Mouse (Mus musculus) kidney, postnatal 0 days (tissue): Measurements from ENCODE around the gene Plppr3. TPM values are rescaled to one million over a fixed set of nuclear protein-coding genes. Genes with fewer than 3 reads are reported as not detected.

ENCODE experiments used
- ATAC-seq: fragments of 200-750 bp; cut with Nextera tagmentation; replicated peaks from 2 replicates; pipeline ENCODE4 v1.8.0; 2017; ENCODE audit warnings: low read depth, moderate number of reproducible peaks, moderate TSS enrichment, moderate library complexity; ENCODE audit not compliant: low FRiP score
- DNase-seq: peaks from one replicate; pipeline ENCODE4 v3.0.0-alpha.2; 2016; ENCODE audit warnings: low spot score
- H3K27ac ChIP-seq: fragments of 300-500 bp; sonication (generic); 2 replicates; pipeline ENCODE4 v1.5.1; 2014; ENCODE audit warnings: mild to moderate bottlenecking
- H3K27me3 ChIP-seq: fragments of 300-500 bp; sonication (generic); 2 replicates; pipeline ENCODE4 v1.6.1; 2014; ENCODE audit warnings: low read length, mixed read lengths; ENCODE audit not compliant: insufficient read depth
- H3K36me3 ChIP-seq: fragments of 300-500 bp; sonication (generic); 2 replicates; pipeline ENCODE4 v1.6.1; 2014; ENCODE audit warnings: low read length, mixed read lengths; ENCODE audit not compliant: insufficient read depth
- H3K4me1 ChIP-seq: fragments of 300-500 bp; sonication (generic); replicated peaks from 2 replicates; pipeline ENCODE4 v1.6.1; 2014; ENCODE audit warnings: antibody characterized with exemption, low read length, mixed read lengths; ENCODE audit not compliant: insufficient read depth
- H3K4me2 ChIP-seq: fragments of 300-500 bp; sonication (generic); 2 replicates; pipeline ENCODE4 v1.6.1; 2014; ENCODE audit warnings: mild to moderate bottlenecking, low read length, moderate library complexity, mixed read lengths
- H3K4me3 ChIP-seq: fragments of 300-500 bp; sonication (generic); replicated peaks from 2 replicates; pipeline ENCODE4 v1.5.1; 2014; ENCODE audit warnings: low read depth, low read length
- H3K9ac ChIP-seq: fragments of 300-500 bp; sonication (generic); 2 replicates; pipeline ENCODE4 v1.6.1; 2014; ENCODE audit warnings: low read depth, low read length
- H3K9me3 ChIP-seq: fragments of 300-500 bp; sonication (generic); replicated peaks from 2 replicates; pipeline ENCODE4 v1.6.1; 2016; ENCODE audit warnings: low read length, inconsistent platforms, mixed read lengths
- CTCF ChIP-seq: IDR thresholded peaks from 2 replicates; pipeline ENCODE4 v1.5.1; 2016; ENCODE audit warnings: antibody characterized with exemption, low read depth, mild to moderate bottlenecking, moderate library complexity
- WGBS: fragments of 180-500 bp; shearing (Covaris S2); extraction: QIAGEN DNeasy Blood & Tissue Kit; methylation state at CpG from one replicate; pipeline ENCODE4 v1.1.7; 2014; 5-methylcytosine and 5-hydroxymethylcytosine counted together
- polyA plus RNA-seq: library from polyadenylated mRNA; unstranded; fragments of >200 nt; fragmentation: Nextera tagmentation; extraction: Ambion mirVana; gene quantifications from 2 replicates; pipeline ENCODE4 v1.2.1, GENCODE M21; 2015

Gene Plppr3
- polyA plus RNA-seq, 1 experiment from 2014 or later: 37.0 TPM

- Histone ChIP-seq H3K9ac (peak overlapping the region; percentile 29; the same call in 1 of the 2 replicates), H3K27ac (no peak overlapping the region), H3K9me3 (no peaks in the 10 kb centered on the region), H3K36me3 (no peaks in the 10 kb centered on the region), H3K4me2 (peak overlapping the region; percentile 50), H3K4me1 (peaks cover 28% of the 10 kb centered on the region), H3K4me3 (peak overlapping the region; percentile 16), H3K27me3 (peaks cover 46% of the 10 kb centered on the region)
- TF ChIP-seq CTCF: no peak
- 11% methylated on average over 35 of the region's 35 CpGs for WGBS
- ATAC-seq (no peak), DNase-seq (no peak)
Observed at GRCm38 (mm10) chr10:79918231-79919078, 44.0 kb upstream of the Plppr3 start.

- H3K27ac ChIP-seq: no peak overlapping the region
- WGBS: 75% methylated on average over 5 of the region's 5 CpGs
- H3K9ac ChIP-seq: no peak overlapping the region
- no peaks in the 10 kb centered on the region for H3K9me3 ChIP-seq
- ATAC-seq: no peak
- peak overlapping the region; percentile 82; the same call in 1 of the 2 replicates for H3K4me3 ChIP-seq
- H3K27me3 ChIP-seq: peaks cover 43% of the 10 kb centered on the region
- peaks cover 28% of the 10 kb centered on the region for H3K4me1 ChIP-seq
- no peak for DNase-seq
- no peaks in the 10 kb centered on the region for H3K36me3 ChIP-seq
- TF ChIP-seq CTCF: no peak
- peak overlapping the region; percentile 94; the same call in 1 of the 2 replicates for H3K4me2 ChIP-seq
Observed at GRCm38 (mm10) chr10:79917532-79918100, 43.2 kb upstream of the Plppr3 start.

- H3K36me3 ChIP-seq: 0 out of 2 replicates have a peak, but pooled peaks cover 3% of the 10 kb centered on the region
- peaks cover 28% of the 10 kb centered on the region for H3K4me1 ChIP-seq
Observed at GRCm38 (mm10) chr10:79916808-79917531, 42.5 kb upstream of the Plppr3 start, which contains the start of gene Kiss1r. Gene Kiss1r, plus strand, starts transcription at chr10:79916971.

GRCm38 (mm10) chr10:79916081-79916480 is 41.6 kb upstream of the Plppr3 start:
- Histone ChIP-seq H3K36me3 (peaks cover 9% of the 10 kb centered on the region), H3K27ac (peak overlapping the region; percentile 77; the same call in 1 of the 2 replicates), H3K9ac (peak overlapping the region; percentile 90), H3K4me3 (peak overlapping the region; percentile 82), H3K27me3 (peaks cover 30% of the 10 kb centered on the region), H3K4me1 (peaks cover 22% of the 10 kb centered on the region), H3K4me2 (peak overlapping the region; percentile 94), H3K9me3 (no peaks in the 10 kb centered on the region)
- ATAC-seq (no peak), DNase-seq (no peak)
- 7% methylated on average over 8 of the region's 8 CpGs for WGBS
- TF ChIP-seq CTCF: no peak

More at GRCm38 (mm10) chr10:79916808-79917531, 42.5 kb upstream of the Plppr3 start, which contains the start of gene Kiss1r:
- Histone ChIP-seq H3K9me3 (no peaks in the 10 kb centered on the region), H3K9ac (peak within 1 kb of the TSS; percentile 90), H3K4me3 (peak within 1 kb of the TSS; percentile 82), H3K27me3 (peaks cover 37% of the 10 kb centered on the region), H3K27ac (peak within 1 kb of the TSS; percentile 77), H3K4me2 (peak within 1 kb of the TSS; percentile 94)
- ATAC-seq: peak; percentile 76
- peak; percentile 91 for DNase-seq
- WGBS: 2% methylated on average over 42 of the region's 42 CpGs
- TF ChIP-seq CTCF: no peak

GRCm38 (mm10) chr10:79914948-79915596 is 40.6 kb upstream of the Plppr3 start:
- Histone ChIP-seq H3K27me3 (peaks cover 20% of the 10 kb centered on the region), H3K4me1 (peaks cover 15% of the 10 kb centered on the region), H3K4me2 (peak overlapping the region; percentile 94; the same call in 1 of the 2 replicates), H3K27ac (peak overlapping the region; percentile 5; the same call in 1 of the 2 replicates), H3K4me3 (no peak overlapping the region), H3K36me3 (peaks cover 15% of the 10 kb centered on the region), H3K9me3 (no peaks in the 10 kb centered on the region), H3K9ac (no peak overlapping the region)
- ATAC-seq: no peak
- DNase-seq: no peak
- WGBS: 64% methylated on average over 7 of the region's 7 CpGs
- no peak for TF ChIP-seq CTCF
